Mouse (Mus musculus) liver, embryonic 16.5 days (tissue): ENCODE measurements around the gene Ube2o. TPM values are rescaled to one million over a fixed set of nuclear protein-coding genes. Genes with fewer than 3 reads are reported as not detected.

Experiments used
- ATAC-seq: fragments of 200-750 bp; cut with Nextera tagmentation; 2 replicates; pipeline ENCODE4 v1.8.0; 2017; ENCODE audit warnings: low read depth, mild to moderate bottlenecking, moderate number of reproducible peaks, moderate library complexity
- H3K27ac ChIP-seq: fragments of 300-500 bp; sonication (generic); 2 replicates; pipeline ENCODE4 v1.5.1; 2014; ENCODE audit warnings: mild to moderate bottlenecking, low read length
- H3K27me3 ChIP-seq: fragments of 300-500 bp; sonication (generic); 2 replicates; pipeline ENCODE4 v1.6.1; 2014; ENCODE audit warnings: low read depth, low read length, mixed read lengths; ENCODE audit not compliant: control insufficient read depth, insufficient read depth
- H3K36me3 ChIP-seq: fragments of 300-500 bp; sonication (generic); 2 replicates; pipeline ENCODE4 v1.6.1; 2014; ENCODE audit warnings: mild to moderate bottlenecking; ENCODE audit not compliant: control insufficient read depth, insufficient read depth
- H3K4me1 ChIP-seq: fragments of 300-500 bp; sonication (generic); 2 replicates; pipeline ENCODE4 v1.6.1; 2014; ENCODE audit warnings: low read depth, low read length, mixed read lengths; ENCODE audit not compliant: control insufficient read depth
- H3K4me2 ChIP-seq: fragments of 300-500 bp; sonication (generic); 2 replicates; pipeline ENCODE4 v1.6.1; 2014; ENCODE audit warnings: low read depth, low read length, mixed read lengths
- H3K4me3 ChIP-seq: fragments of 300-500 bp; sonication (generic); 2 replicates; pipeline ENCODE4 v1.5.1; 2014; ENCODE audit warnings: low read depth, mild to moderate bottlenecking, low read length
- H3K9ac ChIP-seq: fragments of 300-500 bp; sonication (generic); 2 replicates; pipeline ENCODE4 v1.6.1; 2014; ENCODE audit warnings: low read depth, low read length
- H3K9me3 ChIP-seq: fragments of 300-500 bp; sonication (generic); replicated peaks from 2 replicates; pipeline ENCODE4 v1.6.1; 2016; ENCODE audit warnings: low read length; ENCODE audit not compliant: control insufficient read depth
- polyA plus RNA-seq: library from polyadenylated mRNA; unstranded; fragments of >200 nt; fragmentation: Nextera tagmentation; extraction: Ambion mirVana; gene quantifications from 2 replicates; pipeline ENCODE4 v1.2.1, GENCODE M21; 2015

Ube2o gene
- polyA plus RNA-seq, 1 experiment from 2014 or later: 18.1 TPM

GRCm38 (mm10) chr11:116488207-116488606 lies 93.0 kb downstream of the Ube2o start:
- H3K4me2 ChIP-seq: no peak overlapping the region
- no peak overlapping the region for H3K4me3 ChIP-seq
- H3K27me3 ChIP-seq: no peaks in the 10 kb centered on the region
- H3K9ac ChIP-seq: no peak overlapping the region
- H3K9me3 ChIP-seq: no peaks in the 10 kb centered on the region
- H3K4me1 ChIP-seq: peaks cover 14% of the 10 kb centered on the region
- no peak overlapping the region for H3K27ac ChIP-seq
- ATAC-seq: no peak
- peaks cover 5% of the 10 kb centered on the region; the same call in 1 of the 2 replicates for H3K36me3 ChIP-seq

Other genes starting within 250 kb of the Ube2o start
- 0.62 and 0.71 TPM in 2 replicates for gene Foxj1, start 246.0 kb downstream of the Ube2o start, polyA plus RNA-seq
- 1.1 and 1.2 TPM in 2 replicates for gene Rnf157, start 168.4 kb downstream of the Ube2o start, polyA plus RNA-seq
- gene Ubald2, start 147.4 kb downstream of the Ube2o start, polyA plus RNA-seq: 34.1 and 34.5 TPM in 2 replicates
- gene Qrich2, start 115.2 kb downstream of the Ube2o start, polyA plus RNA-seq: not detected in 2 replicates
- gene Prpsap1, start 87.2 kb downstream of the Ube2o start, polyA plus RNA-seq: 47.6 and 47.9 TPM in 2 replicates
- gene Sphk1, start 50.5 kb downstream of the Ube2o start, polyA plus RNA-seq: 23.7 and 24.3 TPM in 2 replicates
- gene Aanat, start 5.0 kb upstream of the Ube2o start, polyA plus RNA-seq: not detected in 2 replicates
- gene Rhbdf2, start 45.6 kb upstream of the Ube2o start, polyA plus RNA-seq: 6.7 and 7.7 TPM in 2 replicates
- 0.12 TPM in 1 of 2 replicates, not detected in the other for gene Prcd, start 72.1 kb upstream of the Ube2o start, polyA plus RNA-seq
- gene Cygb, start 72.9 kb upstream of the Ube2o start, polyA plus RNA-seq: 1.1 and 1.2 TPM in 2 replicates
- gene St6galnac1, start 194.1 kb upstream of the Ube2o start, polyA plus RNA-seq: not detected in 2 replicates
- 0.79 and 1.4 TPM in 2 replicates for gene Mxra7, start 246.6 kb upstream of the Ube2o start, polyA plus RNA-seq